Mouse (Mus musculus) C2C12 (cell line): ENCODE data around the gene Rnf217. TPM values are rescaled to one million over a fixed set of nuclear protein-coding genes. Genes with fewer than 3 reads are reported as not detected.

Source experiments
- H3K27me3 ChIP-seq: one replicate; pipeline ENCODE4 v1.6.1; 2011; ENCODE audit not compliant: control insufficient read depth, insufficient read depth, insufficient read length
- H3K36me3 ChIP-seq: one replicate; pipeline ENCODE4 v1.6.1; 2011; ENCODE audit not compliant: control insufficient read depth, insufficient read depth
- H3K4me3 ChIP-seq: one replicate; pipeline ENCODE4 v1.5.1; 2011; ENCODE audit warnings: mild to moderate bottlenecking, control low read depth; ENCODE audit not compliant: poor library complexity, insufficient read depth, severe bottlenecking
- H3K79me2 ChIP-seq: one replicate; pipeline ENCODE4 v1.6.1; 2011; ENCODE audit not compliant: control insufficient read depth, insufficient read depth
- H3K79me3 ChIP-seq: one replicate; pipeline ENCODE4 v1.6.1; 2011; ENCODE audit warnings: low read depth, control low read depth
- H3ac ChIP-seq: one replicate; pipeline ENCODE3; 2011; ENCODE audit warnings: low read depth; ENCODE audit not compliant: control insufficient read depth, insufficient read length
- CEBPB ChIP-seq: IDR thresholded peaks from one replicate; pipeline ENCODE4 v1.6.1; 2011; ENCODE audit warnings: low read depth, mild to moderate bottlenecking, control low read depth, moderate library complexity
- CTCF ChIP-seq: IDR thresholded peaks from one replicate; pipeline ENCODE4 v1.5.1; 2011; ENCODE audit not compliant: control insufficient read depth, insufficient read depth, insufficient read length
- FOSL1 ChIP-seq: IDR thresholded peaks from one replicate; pipeline ENCODE4 v1.8.0; 2011; ENCODE audit warnings: mild to moderate bottlenecking, low read length; ENCODE audit not compliant: poor library complexity, insufficient read depth, severe bottlenecking
- MAX ChIP-seq: IDR thresholded peaks from one replicate; pipeline ENCODE4 v1.6.1; 2011; ENCODE audit warnings: mild to moderate bottlenecking, control low read depth
- MYOD1 ChIP-seq: IDR thresholded peaks from one replicate; pipeline ENCODE4 v1.6.1; 2011; ENCODE audit warnings: low read depth; ENCODE audit not compliant: control insufficient read depth, insufficient read length
- MYOG ChIP-seq: IDR thresholded peaks from one replicate; pipeline ENCODE4 v1.6.1; 2011; ENCODE audit not compliant: control insufficient read depth, insufficient read length; ENCODE audit errors: extremely low read depth
- USF1 ChIP-seq: IDR thresholded peaks from one replicate; pipeline ENCODE4 v1.6.1; 2011; ENCODE audit warnings: low read depth, mild to moderate bottlenecking, control low read depth, moderate library complexity
- polyA plus RNA-seq: library from polyadenylated mRNA; unstranded; fragments of >200 nt; fragmentation: generic; extraction: Trizol; gene quantifications from one replicate; pipeline ENCODE4 v1.2.1, GENCODE M21; 2012; ENCODE audit warnings: missing spikeins

The Rnf217 gene
- polyA plus RNA-seq, 1 experiment: 3.7 TPM

DNA sequence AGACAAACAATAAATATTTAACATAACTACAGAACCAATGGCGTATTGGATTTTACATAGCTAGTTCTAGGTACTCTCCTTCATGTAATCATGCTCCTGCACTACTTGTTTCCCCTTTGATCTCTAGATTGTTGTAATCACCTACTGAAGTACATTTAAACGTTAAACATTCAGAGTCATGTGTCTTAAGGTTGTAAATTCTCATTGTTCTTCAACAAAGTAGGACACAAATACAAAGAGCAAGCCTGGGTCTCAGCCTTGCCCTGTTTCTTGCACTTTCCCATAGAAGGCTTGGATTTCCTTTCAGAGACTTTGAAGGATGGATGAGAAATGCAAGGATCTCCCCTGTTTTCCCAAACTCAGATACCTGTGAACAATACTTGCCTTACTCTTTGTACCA, 61.8 kb downstream of the Rnf217 start:
- no peaks in the 10 kb centered on the region for H3K27me3 ChIP-seq
- peaks cover 99% of the 10 kb centered on the region for H3K79me2 ChIP-seq
- no peak overlapping the region for H3ac ChIP-seq
- TF ChIP-seq MYOG (no peak), MYOD1 (no peak), CEBPB (no peak), USF1 (no peak), FOSL1 (no peak), CTCF (no peak), MAX (no peak)
- H3K4me3 ChIP-seq: no peak overlapping the region
- H3K79me3 ChIP-seq: peaks cover 50% of the 10 kb centered on the region
- H3K36me3 ChIP-seq: no peaks in the 10 kb centered on the region

DNA sequence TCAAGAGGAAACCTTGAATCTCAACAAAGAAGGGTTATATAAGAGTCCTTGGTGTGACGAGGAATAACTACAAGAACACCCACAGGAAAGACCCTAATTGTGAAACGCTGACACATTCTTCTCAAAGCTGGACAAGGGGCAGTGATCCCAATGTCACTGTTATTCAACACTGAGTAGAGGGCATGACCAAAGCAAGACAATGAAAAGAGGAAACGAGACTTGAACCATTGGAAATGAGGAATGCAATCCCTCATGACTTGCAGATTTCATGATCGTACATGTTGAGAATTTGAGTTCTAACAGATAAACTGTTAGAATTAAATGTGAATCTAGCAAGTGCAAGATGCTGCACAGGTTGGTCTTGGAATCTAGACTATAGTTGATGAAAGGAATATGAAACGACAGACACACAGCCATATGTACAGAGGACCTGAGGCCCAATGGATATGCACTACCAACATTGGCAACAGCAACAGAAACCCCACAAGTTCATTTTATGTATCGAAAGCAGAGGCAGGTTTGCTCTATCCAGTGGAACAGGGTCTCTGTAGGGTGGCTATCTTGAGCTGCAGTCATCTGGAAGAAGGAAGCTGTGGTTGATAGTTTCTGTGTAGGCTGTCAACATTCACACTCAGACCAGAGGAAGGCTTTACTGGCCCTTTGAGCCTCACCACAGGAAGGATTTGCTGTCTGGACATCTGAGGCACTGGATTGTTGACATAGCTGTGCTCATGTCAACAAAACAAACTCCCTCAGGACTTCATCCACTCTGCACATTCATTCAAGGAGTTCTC, 64.6 kb downstream of the Rnf217 start:
- no peak for TF ChIP-seq MYOG
- no peak for TF ChIP-seq MYOD1
- peaks cover 47% of the 10 kb centered on the region for H3K79me3 ChIP-seq
- no peaks in the 10 kb centered on the region for H3K27me3 ChIP-seq
- H3K79me2 ChIP-seq: peaks cover 97% of the 10 kb centered on the region
- H3K4me3 ChIP-seq: no peak overlapping the region
- H3K36me3 ChIP-seq: no peaks in the 10 kb centered on the region
- H3ac ChIP-seq: no peak overlapping the region

DNA sequence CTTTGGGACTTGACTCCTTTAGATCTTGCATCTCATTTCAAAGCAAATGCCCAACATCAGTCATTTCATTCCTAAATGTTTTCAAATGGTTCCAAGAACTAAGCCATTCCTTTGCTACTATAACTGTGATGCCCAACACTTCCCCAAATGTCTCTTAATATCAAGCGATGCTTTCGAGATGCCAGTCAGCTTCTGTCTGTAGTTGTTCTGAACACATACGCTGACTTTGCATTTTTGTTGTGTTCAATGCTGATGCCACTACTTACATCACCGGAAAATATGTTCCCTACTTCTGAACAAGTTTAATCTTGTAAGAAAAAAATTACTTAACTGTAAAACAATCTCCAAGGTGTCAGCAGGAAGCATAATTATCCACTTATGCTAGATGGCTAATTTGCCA, 68.5 kb downstream of the Rnf217 start:
- Histone ChIP-seq H3K4me3 (no peak overlapping the region), H3K27me3 (no peaks in the 10 kb centered on the region), H3K79me2 (peaks cover 93% of the 10 kb centered on the region), H3ac (no peak overlapping the region), H3K36me3 (no peaks in the 10 kb centered on the region), H3K79me3 (peaks cover 42% of the 10 kb centered on the region)
- TF ChIP-seq CTCF: no peak
- no peak for TF ChIP-seq FOSL1
- no peak for TF ChIP-seq CEBPB
- no peak for TF ChIP-seq MYOG
- TF ChIP-seq USF1: no peak

DNA sequence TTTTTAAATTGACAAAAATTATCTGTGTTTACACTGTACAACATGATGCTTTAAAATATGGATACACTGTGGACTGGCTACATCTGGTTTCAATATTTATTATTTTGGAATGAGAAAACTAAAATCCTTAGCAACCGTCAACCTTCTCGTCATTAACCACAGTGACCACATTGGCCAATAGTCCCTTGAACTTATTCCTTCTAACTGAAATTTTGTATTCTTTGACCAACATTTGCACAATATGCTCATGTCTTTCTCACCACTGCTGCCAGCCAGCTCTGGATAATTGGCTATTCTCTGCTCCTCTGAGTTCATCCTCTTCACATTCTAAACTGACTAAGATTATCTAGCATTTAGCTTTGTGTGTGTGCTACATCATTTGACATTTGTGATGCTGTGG, 69.6 kb downstream of the Rnf217 start:
- H3K4me3 ChIP-seq: no peak overlapping the region
- no peaks in the 10 kb centered on the region for H3K27me3 ChIP-seq
- no peak for TF ChIP-seq MYOD1
- TF ChIP-seq CEBPB: peak; percentile 74
- H3K79me2 ChIP-seq: peaks cover 82% of the 10 kb centered on the region
- no peaks in the 10 kb centered on the region for H3K36me3 ChIP-seq
- H3K79me3 ChIP-seq: peaks cover 39% of the 10 kb centered on the region
- H3ac ChIP-seq: no peak overlapping the region

DNA sequence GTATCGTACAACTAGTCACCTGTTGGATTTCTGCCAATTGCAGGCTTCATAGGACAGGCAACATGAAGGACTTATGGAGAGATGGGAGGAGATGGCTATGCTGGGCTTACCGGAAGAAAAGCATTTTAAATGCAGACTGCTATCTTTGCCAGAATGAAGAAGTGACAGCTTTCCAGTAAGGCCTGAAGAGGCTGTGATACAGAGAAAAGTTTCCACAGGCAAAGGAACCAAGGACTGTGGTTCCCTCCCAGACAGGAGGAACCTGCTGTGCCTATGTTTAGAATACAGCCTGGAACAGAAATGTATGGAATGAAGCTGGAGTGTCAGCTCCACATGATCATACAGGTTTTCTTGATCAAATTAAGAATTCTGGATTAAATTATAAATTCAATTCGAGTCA, 70.3 kb downstream of the Rnf217 start:
- no peak overlapping the region for H3ac ChIP-seq
- peaks cover 3% of the 10 kb centered on the region for H3K36me3 ChIP-seq
- H3K27me3 ChIP-seq: no peaks in the 10 kb centered on the region
- peaks cover 75% of the 10 kb centered on the region for H3K79me2 ChIP-seq
- TF ChIP-seq USF1 (no peak), MYOG (no peak), CTCF (no peak), CEBPB (no peak)
- H3K4me3 ChIP-seq: no peak overlapping the region
- peaks cover 38% of the 10 kb centered on the region for H3K79me3 ChIP-seq

DNA sequence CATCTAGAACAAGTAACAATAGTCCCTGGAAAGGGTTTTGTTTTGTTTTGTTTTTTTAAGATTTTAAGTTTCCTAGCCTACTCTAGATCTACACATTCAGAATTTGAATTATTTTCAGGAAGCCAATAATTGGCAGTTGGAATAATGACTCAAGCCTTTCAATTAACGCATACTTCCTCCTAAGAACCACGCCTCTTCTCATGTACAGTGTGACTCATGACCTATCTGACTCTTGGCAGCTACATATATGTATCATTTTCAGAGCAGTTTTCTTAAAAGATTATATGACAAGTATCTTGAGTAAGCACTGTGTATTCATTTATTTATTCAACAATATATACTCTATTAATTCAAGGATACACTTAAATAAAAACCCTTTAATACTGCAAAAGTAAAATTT, 70.7 kb downstream of the Rnf217 start:
- Histone ChIP-seq H3K36me3 (peaks cover 8% of the 10 kb centered on the region), H3K27me3 (no peaks in the 10 kb centered on the region), H3K4me3 (no peak overlapping the region), H3K79me2 (peaks cover 71% of the 10 kb centered on the region), H3K79me3 (peaks cover 34% of the 10 kb centered on the region), H3ac (no peak overlapping the region)
- no peak for TF ChIP-seq USF1
- TF ChIP-seq FOSL1: peak; percentile 59
- no peak for TF ChIP-seq MAX

DNA sequence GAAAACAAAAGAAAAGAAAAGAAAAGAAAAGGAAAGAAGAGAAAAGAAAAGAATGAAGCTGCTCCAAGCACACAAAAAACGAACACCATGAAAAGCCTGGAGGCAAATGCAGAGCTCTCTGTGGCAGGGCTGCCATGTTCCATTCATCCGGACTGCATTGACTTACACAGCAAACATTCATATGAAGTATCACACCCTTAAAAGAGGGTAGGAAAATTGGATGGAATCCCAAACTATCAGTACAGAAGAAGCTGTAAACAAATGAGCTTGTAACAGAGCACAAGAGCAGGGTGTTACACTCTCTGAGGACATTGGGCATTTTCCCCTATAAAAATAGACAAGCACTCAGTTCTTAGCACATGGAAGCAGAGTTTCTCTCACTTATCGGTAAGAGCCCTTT, 71.8 kb downstream of the Rnf217 start:
- no peaks in the 10 kb centered on the region for H3K27me3 ChIP-seq
- no peak overlapping the region for H3ac ChIP-seq
- peaks cover 11% of the 10 kb centered on the region for H3K36me3 ChIP-seq
- TF ChIP-seq FOSL1: no peak
- no peak for TF ChIP-seq MAX
- no peak for TF ChIP-seq MYOG
- TF ChIP-seq MYOD1: no peak
- no peak for TF ChIP-seq CEBPB
- TF ChIP-seq CTCF: no peak
- TF ChIP-seq USF1: no peak
- peaks cover 64% of the 10 kb centered on the region for H3K79me2 ChIP-seq
- H3K79me3 ChIP-seq: peaks cover 24% of the 10 kb centered on the region
- H3K4me3 ChIP-seq: no peak overlapping the region
